Mouse (Mus musculus): Measurements from ENCODE around the gene Zfp949. TPM values are rescaled to one million over a fixed set of nuclear protein-coding genes. Genes with fewer than 3 reads are reported as not detected.

The Zfp949 gene
- total and polyA plus RNA-seq, 3 experiments, result 0.93 to 30.9 (median 14.0) TPM

Other genes with a start within 250 kb of the Zfp949 start
- gene Nt5e, start 220.8 kb upstream of the Zfp949 start, total RNA-seq (2014; fragmentation: Nextera tagmentation), result not detected in 2 replicates
- gene Nt5e, start 220.8 kb upstream of the Zfp949 start, total RNA-seq (2017), result 0.06 and 0.22 TPM in 2 replicates
- gene Nt5e, start 220.8 kb upstream of the Zfp949 start, polyA plus RNA-seq (2012), result not detected in 2 replicates
- gene Snx14, start 109.1 kb upstream of the Zfp949 start, total RNA-seq (2014; fragmentation: Nextera tagmentation), result 47.4 and 57.4 TPM in 2 replicates
- gene Snx14, start 109.1 kb upstream of the Zfp949 start, total RNA-seq (2017), result 37.8 and 51.0 TPM in 2 replicates
- gene Snx14, start 109.1 kb upstream of the Zfp949 start, polyA plus RNA-seq (2012), result 8.3 and 8.5 TPM in 2 replicates
- gene Gm20537, start 91.4 kb upstream of the Zfp949 start, total RNA-seq (2014; fragmentation: Nextera tagmentation), result 1.5 TPM in 1 of 2 replicates, not detected in the other
- 0.41 and 0.87 TPM in 2 replicates for gene Gm20537, start 91.4 kb upstream of the Zfp949 start, total RNA-seq (2017)
- 14.1 and 22.0 TPM in 2 replicates for gene Gm20537, start 91.4 kb upstream of the Zfp949 start, polyA plus RNA-seq (2012)
- 251 and 283 TPM in 2 replicates for gene Syncrip, start 65.4 kb upstream of the Zfp949 start, total RNA-seq (2014; fragmentation: Nextera tagmentation)
- 152 and 197 TPM in 2 replicates for gene Syncrip, start 65.4 kb upstream of the Zfp949 start, total RNA-seq (2017)
- 148 and 152 TPM in 2 replicates for gene Syncrip, start 65.4 kb upstream of the Zfp949 start, polyA plus RNA-seq (2012)
- gene Trim43a, start 32.9 kb downstream of the Zfp949 start, total RNA-seq (2014; fragmentation: Nextera tagmentation), result 5.3 TPM in 1 of 2 replicates, not detected in the other
- 0.12 and 0.22 TPM in 2 replicates for gene Trim43a, start 32.9 kb downstream of the Zfp949 start, total RNA-seq (2017)
- gene Trim43a, start 32.9 kb downstream of the Zfp949 start, polyA plus RNA-seq (2012), result not detected in 2 replicates
- gene Mthfsl, start 172.3 kb downstream of the Zfp949 start, total RNA-seq (2014; fragmentation: Nextera tagmentation), result 10.1 and 11.8 TPM in 2 replicates
- gene Mthfsl, start 172.3 kb downstream of the Zfp949 start, total RNA-seq (2017), result 4.8 and 10.8 TPM in 2 replicates
- 1.3 and 1.8 TPM in 2 replicates for gene Mthfsl, start 172.3 kb downstream of the Zfp949 start, polyA plus RNA-seq (2012)
- not detected in 2 replicates for gene Bcl2a1d, start 183.9 kb downstream of the Zfp949 start, total RNA-seq (2014; fragmentation: Nextera tagmentation)
- gene Bcl2a1d, start 183.9 kb downstream of the Zfp949 start, total RNA-seq (2017), result 0.22 TPM in 1 of 2 replicates, not detected in the other
- not detected in 2 replicates for gene Bcl2a1d, start 183.9 kb downstream of the Zfp949 start, polyA plus RNA-seq (2012)

Data from G1E (cell line).